Mouse (Mus musculus) heart, adult 11 months (tissue): Measurements from ENCODE around the gene Cyp26c1.

Experiments used
- DNase-seq: peaks from one replicate; pipeline ENCODE4 v3.0.0; 2022

Cyp26c1 gene

DNA sequence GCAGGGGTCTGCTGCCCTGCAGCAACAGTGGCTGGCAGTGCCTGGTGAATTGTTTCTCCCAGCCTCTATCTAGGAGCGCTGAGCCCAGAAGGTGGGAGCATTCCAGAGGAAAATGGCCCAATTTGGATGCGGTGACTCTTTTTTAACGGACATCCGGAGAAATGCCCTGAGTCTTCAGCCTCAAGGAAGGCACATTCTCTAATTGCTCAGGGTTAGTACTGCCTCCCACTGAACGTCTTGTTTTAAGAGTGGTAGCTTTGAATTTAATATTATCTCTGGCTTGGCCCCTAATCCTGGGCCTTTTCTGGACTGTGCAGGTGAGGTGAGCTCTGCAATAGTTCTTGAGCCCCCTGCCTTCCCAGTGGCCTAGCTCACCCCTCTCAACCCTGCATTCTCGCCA lies at the start of gene Cyp26c1:
TSS of gene Cyp26c1 (plus strand) at position 301 of the 400 bp plus-strand sequence.
- no peak for DNase-seq

DNA sequence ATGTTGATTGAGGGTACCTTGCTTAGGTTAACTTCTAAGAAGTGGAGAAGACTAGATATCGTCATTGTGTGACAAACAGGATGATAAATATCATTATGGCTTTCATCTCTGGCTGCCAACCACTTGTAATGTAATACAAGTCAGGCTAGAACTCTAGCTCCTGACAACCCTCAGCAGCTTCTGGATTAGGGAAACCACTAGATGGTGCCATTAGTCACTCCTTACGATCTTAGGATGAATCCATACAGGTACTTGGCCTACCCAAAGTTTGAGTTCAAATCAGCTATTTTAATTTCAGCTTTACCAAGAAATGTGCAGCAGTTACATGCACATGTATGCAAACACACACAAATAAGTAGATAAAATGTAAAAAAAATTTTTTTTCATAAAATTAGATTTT lies 37.4 kb upstream of the Cyp26c1 start:
- no peak for DNase-seq

- no peak for DNase-seq
Measured at GRCm38 (mm10) chr19:37650526-37650925, 34.9 kb upstream of the Cyp26c1 start.

- DNase-seq, result no peak
Measured at GRCm38 (mm10) chr19:37654012-37654411, 31.4 kb upstream of the Cyp26c1 start.

- DNase-seq, result peak; percentile 86
Measured at GRCm38 (mm10) chr19:37656441-37656840, 28.9 kb upstream of the Cyp26c1 start.

DNA sequence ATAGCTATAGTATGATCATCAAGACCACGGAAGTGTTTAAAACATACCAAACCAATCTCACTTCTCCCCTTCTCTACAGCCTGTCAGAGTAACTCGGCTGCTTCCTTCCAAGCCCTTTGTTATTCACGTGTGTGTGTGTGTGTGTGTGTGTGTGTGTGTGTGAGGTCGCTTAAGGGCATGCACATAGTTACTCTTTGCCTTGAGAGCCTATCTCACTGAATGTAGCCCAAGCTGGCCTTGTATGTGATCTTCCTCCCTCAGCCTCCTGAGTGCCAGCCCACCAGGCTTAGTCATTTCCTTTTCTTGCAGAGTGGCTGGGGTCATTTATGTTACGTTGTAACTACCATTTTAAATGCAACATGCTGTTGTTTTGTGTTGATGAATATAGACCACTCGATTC lies 20.1 kb upstream of the Cyp26c1 start:
- DNase-seq, result no peak

DNA sequence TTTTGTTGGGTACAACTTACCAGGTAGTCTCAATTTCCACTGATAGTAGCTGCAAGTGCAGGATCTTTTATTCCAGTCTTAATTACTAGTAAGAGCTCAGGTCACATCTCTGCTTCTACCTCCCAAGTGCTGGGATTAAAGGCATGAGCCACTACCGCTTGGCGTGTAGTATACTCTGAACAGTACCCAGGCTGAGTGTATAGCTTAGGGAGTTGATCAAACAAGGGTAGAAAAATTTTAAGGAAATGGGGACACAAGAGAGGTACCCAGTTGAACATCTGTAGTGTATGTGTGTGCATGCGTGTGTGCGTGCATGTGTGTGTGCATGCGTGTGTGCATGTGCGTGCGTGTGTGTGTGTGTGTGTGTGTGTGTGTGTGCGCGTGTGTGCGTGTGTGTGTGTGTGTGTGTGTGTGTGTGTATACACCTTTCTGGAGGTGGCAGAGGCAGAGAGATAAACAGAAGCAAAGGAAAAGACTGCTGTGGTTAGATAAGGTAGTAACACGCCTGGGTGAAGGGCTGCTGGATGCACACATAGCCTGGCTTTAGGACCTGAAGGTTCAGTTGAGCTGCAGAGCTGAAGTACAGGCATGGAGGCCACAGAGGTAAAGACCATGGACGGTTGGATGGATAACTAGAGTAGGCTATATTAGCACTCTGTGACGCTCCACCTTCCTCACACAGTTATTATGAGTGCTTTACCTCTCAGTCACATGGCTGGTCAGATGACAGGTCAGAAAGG lies 17.4 kb upstream of the Cyp26c1 start:
- no peak for DNase-seq

GRCm38 (mm10) chr19:37668657-37669056 lies 16.7 kb upstream of the Cyp26c1 start:
- DNase-seq, result no peak

DNA sequence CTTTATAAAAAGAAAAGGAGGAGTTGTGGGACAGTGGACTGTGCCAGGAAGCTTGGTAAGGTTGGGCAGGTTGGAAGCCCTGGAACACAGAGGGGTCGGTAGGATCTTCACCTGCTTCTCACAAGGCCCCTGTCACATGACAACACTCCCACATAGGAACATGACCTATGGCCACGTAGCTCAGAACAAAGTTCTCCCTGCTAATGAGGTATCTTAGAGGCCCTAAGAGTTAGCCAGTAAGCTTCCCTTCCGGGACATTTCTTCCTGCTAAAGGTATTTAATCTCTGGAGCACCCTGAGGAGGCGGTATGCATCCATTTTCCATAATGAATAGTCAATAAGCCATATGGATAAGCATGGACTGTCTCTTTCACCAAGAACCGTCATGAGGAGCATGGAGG lies 15.9 kb upstream of the Cyp26c1 start:
- DNase-seq, result peak; percentile 40

DNA sequence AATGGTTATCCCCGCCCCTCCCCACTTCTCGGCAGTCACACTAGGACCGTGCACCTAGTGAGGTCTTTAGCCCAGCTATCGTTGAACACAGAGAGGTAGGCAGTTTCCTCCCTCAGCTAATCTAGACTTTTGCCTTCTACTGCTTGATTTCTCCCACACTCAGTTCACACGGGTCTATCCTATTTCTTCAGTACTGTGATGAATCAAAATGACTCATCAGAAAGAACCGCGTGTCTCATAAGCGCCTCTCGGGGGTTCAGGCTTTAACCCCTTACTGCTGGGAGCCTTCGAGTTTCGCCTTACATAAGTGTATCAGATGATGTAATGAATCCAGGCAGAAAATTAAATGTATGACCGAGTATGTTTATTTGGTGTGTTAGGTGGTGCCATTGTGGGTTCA lies 12.0 kb upstream of the Cyp26c1 start:
- no peak for DNase-seq

GRCm38 (mm10) chr19:37686347-37686746 lies 966 bp downstream of the Cyp26c1 start:
- DNase-seq, result peak; percentile 82

GRCm38 (mm10) chr19:37686941-37687850 lies 1.8 kb downstream of the Cyp26c1 start:
- DNase-seq, result no peak

DNA sequence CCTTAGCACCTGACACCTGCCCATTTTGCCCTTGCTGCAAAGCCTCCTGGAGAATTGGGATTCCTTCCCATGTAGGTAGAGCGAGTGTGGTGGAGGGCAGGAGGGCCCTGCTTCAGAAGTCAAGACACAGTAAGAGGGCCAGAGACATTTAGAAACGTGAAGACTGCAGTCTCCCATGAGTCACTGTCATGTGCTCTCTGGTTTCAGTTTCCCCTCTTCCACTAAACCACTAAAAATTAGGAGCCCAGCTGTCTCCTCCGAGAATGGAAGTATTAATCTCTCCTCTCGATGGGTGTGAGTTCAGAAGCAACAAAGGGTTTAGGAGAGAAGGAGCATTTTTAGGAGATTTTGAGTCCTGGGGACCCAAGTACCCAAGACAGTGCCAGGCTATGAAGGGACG lies 4.1 kb downstream of the Cyp26c1 start:
- no peak for DNase-seq

DNA sequence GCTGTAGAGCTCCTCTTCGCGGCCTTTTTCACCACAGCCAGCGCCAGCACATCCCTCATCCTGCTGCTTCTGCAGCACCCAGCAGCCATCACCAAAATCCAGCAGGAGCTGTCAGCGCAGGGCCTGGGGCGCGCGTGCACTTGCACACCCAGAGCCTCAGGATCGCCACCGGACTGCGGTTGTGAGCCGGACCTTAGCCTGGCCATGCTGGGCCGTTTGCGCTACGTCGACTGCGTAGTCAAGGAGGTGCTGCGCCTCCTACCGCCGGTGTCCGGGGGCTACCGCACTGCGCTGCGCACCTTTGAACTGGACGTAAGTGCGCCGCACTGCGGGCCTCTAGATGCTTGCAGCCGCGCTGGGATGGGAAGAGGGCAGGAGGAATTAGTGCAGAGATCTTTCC lies 5.3 kb downstream of the Cyp26c1 start:
- no peak for DNase-seq

DNA sequence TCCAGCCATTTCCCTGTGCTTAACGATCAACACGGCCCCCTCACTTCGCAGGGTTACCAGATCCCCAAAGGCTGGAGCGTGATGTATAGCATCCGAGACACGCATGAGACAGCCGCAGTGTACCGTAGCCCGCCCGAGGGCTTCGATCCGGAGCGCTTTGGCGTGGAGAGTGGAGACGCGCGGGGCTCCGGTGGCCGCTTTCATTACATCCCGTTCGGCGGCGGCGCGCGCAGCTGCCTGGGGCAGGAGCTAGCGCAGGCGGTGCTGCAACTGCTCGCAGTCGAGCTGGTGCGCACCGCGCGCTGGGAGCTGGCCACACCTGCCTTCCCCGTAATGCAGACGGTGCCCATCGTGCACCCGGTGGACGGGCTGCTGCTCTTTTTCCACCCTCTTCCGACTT lies 7.5 kb downstream of the Cyp26c1 start:
- DNase-seq, result no peak

GRCm38 (mm10) chr19:37695146-37695545 lies 9.8 kb downstream of the Cyp26c1 start:
- DNase-seq, result no peak

DNA sequence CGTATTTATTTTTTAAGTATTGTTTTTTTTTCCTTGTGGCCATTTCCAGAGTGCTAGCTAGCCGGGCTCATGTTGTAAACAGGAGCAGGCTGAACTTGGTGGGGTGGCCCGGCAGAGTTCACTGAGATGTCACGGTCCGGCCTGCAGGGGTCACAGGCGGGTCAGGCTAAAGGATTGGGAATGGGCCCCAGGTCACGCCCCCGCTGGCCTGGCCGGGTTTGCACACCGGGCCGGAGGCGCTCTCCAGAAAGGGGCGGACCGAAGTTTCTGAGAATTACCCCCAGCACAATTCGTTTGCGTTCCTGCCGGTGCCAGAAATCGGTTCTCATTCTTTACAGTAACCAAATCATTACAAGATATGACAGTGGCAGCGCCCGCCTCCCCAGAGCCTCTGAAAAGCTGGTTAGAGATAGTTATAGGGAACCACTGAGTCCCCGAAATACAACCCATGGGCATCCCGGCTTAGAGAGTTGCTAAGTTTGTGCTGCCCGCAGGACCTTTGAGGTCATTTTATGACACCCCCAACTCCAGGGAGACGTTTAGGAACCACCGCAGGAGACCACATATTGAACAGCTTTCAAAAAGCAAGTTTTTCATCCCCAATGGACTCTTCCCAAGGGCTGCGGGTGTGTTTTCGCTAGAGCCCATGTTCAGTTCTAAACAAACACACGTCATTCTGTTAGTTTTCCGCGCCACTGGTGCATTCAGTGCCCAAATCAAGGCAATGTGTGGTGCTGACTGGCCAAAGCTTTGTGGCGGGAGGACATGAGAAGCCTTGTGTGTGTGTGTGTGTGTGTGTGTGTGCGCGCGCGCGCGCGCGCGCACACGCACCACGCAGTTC lies 10.6 kb downstream of the Cyp26c1 start:
- no peak for DNase-seq

- DNase-seq, result no peak
Measured at GRCm38 (mm10) chr19:37696603-37697334, 11.4 kb downstream of the Cyp26c1 start.

DNA sequence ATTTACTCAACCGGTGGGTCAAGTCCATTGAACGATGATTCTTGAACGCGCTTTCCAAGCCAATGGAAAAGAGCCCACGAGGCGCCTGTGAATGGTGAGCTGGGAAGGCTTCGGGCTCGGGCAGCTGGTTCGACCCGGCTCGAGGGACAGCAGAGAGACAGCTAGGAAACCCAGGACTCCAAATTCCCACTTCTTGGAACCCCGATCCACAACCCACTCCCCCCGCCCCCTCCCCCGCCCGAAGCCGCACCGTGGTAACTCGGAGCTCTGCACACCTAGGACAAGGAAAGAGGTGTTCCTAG lies 11.9 kb downstream of the Cyp26c1 start:
- DNase-seq, result no peak

DNA sequence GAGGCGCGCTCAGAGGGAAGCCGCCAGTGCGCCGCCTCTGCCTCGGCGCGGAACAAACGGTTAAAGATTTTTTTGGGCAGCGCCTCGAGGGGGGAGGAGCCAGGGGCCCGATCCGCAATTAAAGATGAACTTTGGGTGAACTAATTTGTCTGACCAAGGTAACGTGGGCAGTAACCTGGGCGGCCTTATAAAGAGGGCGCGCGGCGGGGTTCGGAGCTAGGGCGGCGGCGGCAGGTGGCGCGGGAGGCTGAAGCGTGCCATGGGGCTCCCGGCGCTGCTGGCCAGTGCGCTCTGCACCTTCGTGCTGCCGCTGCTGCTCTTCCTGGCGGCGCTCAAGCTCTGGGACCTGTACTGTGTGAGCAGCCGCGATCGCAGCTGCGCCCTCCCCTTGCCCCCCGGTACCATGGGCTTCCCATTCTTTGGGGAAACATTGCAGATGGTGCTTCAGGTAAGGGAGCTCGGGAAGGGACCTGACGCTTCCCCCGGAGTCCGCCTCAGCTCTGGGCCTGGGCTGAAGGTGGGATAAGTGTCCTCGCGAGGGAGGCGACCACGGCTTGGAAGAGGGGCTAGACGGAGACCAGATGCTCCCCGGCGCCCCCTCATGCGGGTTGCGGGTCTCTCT lies 12.4 kb downstream of the Cyp26c1 start, which contains the start of gene Cyp26a1:
TSS of gene Cyp26a1 (plus strand) at position 148 of the 622 bp plus-strand sequence.
- DNase-seq, result peak; percentile 74

DNA sequence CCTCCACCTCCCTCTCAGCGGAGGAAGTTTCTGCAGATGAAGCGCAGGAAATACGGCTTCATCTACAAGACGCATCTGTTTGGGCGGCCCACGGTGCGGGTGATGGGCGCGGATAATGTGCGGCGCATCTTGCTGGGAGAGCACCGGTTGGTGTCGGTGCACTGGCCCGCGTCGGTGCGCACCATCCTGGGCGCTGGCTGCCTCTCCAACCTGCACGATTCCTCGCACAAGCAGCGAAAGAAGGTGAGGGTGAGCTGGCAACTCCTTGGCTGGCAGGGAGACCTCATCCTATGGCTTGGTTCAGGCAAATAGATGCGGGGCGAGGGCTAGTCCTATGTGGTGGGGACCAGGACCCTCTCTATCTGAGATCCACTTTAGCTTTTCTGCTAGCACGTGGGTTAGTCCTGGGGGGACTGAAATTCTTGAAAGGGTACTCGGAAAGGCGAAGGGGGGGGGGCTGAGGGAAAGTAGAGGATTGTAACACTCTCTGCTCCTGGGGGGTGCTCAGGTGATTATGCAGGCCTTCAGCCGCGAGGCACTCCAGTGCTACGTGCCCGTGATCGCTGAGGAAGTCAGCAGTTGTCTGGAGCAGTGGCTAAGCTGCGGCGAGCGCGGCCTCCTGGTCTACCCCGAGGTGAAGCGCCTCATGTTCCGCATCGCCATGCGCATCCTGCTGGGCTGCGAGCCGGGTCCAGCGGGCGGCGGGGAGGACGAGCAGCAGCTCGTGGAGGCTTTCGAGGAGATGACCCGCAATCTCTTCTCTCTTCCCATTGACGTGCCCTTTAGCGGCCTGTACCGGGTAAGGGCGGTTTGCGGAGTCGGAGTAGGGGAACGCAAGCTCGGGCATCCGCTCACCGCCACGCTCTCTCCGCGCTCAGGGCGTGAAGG lies 13.1 kb downstream of the Cyp26c1 start:
- peak; percentile 85 for DNase-seq
